Mouse (Mus musculus): ENCODE measurements around the gene Lrfn2. TPM values are rescaled to one million over a fixed set of nuclear protein-coding genes. Genes with fewer than 3 reads are reported as not detected.

Lrfn2 gene
- total and polyA plus RNA-seq, 3 experiments: not detected

- Histone ChIP-seq H3K36me3 (ENCODE audit: control insufficient read depth in 1 of 2, insufficient read depth in 2 of 2, low read length in 2 of 2) (no peaks in the 10 kb centered on the region), H3K4me3 (ENCODE audit: control insufficient read depth in 1 of 2, insufficient read depth in 1 of 2, low read depth in 2 of 2, low read length in 2 of 2) (no peak overlapping the region), H3K27ac (ENCODE audit: control insufficient read depth, low read depth, low read length) (no peak overlapping the region), H3K79me2 (ENCODE audit: control insufficient read depth, insufficient read depth, low read length, poor library complexity) (no peaks in the 10 kb centered on the region), H3K9me3 (replicated peaks; ENCODE audit: insufficient read depth, low read length) (no peaks in the 10 kb centered on the region), H3K4me1 (ENCODE audit: control insufficient read depth in 1 of 2, insufficient read depth in 2 of 2, low read length in 2 of 2) (no peaks in the 10 kb centered on the region), H3K9ac (ENCODE audit: control insufficient read depth, low read depth, low read length, poor library complexity, severe bottlenecking) (no peak overlapping the region), H3K27me3 (ENCODE audit: control insufficient read depth in 1 of 2, insufficient read depth in 2 of 2, low read length in 2 of 2) (no peaks in the 10 kb centered on the region)
- TF ChIP-seq RCOR1 (IDR thresholded peaks at IDR 0.05; ENCODE audit: low read depth, low read length) (no peak), MAFK (IDR thresholded peaks at IDR 0.05; ENCODE audit: borderline replicate concordance, low read depth, low read length) (no peak), ZC3H11A (IDR thresholded peaks at IDR 0.05; ENCODE audit: low read depth, low read length) (no peak), TCF12 (IDR thresholded peaks at IDR 0.05; ENCODE audit: low read depth, low read length) (no peak), USF2 (IDR thresholded peaks at IDR 0.05; ENCODE audit: borderline replicate concordance in 1 of 2, insufficient read depth in 1 of 2, low read depth in 1 of 2, low read length in 2 of 2) (no peak), POLR2AphosphoS2 (IDR thresholded peaks at IDR 0.05; ENCODE audit: low read length) (no peak), GATA1 (IDR thresholded peaks at IDR 0.05; ENCODE audit: low read depth, low read length) (no peak), MAZ (IDR thresholded peaks at IDR 0.05; ENCODE audit: low read depth, low read length) (no peak), TBP (IDR thresholded peaks at IDR 0.05; ENCODE audit: low read depth, low read length) (no peak), MYC (IDR thresholded peaks at IDR 0.05; ENCODE audit: low read depth, low read length) (no peak), ELF1 (IDR thresholded peaks at IDR 0.05; ENCODE audit: low read depth, low read length) (no peak), GABPA (IDR thresholded peaks at IDR 0.05; ENCODE audit: low read depth, low read length) (no peak), MAX (IDR thresholded peaks at IDR 0.05; ENCODE audit: low read length) (no peak), UBTF (IDR thresholded peaks at IDR 0.05; ENCODE audit: borderline replicate concordance, insufficient read depth, low read depth, low read length) (no peak), SIN3A (IDR thresholded peaks at IDR 0.05; ENCODE audit: low read length) (no peak), SMC3 (IDR thresholded peaks at IDR 0.05; ENCODE audit: low read depth, low read length) (no peak), ZMIZ1 (IDR thresholded peaks at IDR 0.05; ENCODE audit: low read depth, low read length) (no peak), BHLHE40 (IDR thresholded peaks at IDR 0.05; ENCODE audit: borderline replicate concordance, low read depth, low read length) (no peak), MEF2A (IDR thresholded peaks at IDR 0.05; ENCODE audit: extremely low read depth, insufficient replicate concordance, low read depth, low read length, poor library complexity, severe bottlenecking) (no peak)
- no peak for DNase-seq (ENCODE audit: low read depth, low spot score)
These were observed 98.1 kb downstream of the Lrfn2 start for GRCm38 (mm10) chr17:49030269-49030615.

GRCm38 (mm10) chr17:49030841-49031240 lies 98.7 kb downstream of the Lrfn2 start:
- Histone ChIP-seq H3K27me3 (ENCODE audit: control insufficient read depth in 1 of 2, insufficient read depth in 2 of 2, low read length in 2 of 2) (no peaks in the 10 kb centered on the region), H3K79me2 (ENCODE audit: control insufficient read depth, insufficient read depth, low read length, poor library complexity) (no peaks in the 10 kb centered on the region), H3K4me1 (ENCODE audit: control insufficient read depth in 1 of 2, insufficient read depth in 2 of 2, low read length in 2 of 2) (no peaks in the 10 kb centered on the region), H3K9me3 (replicated peaks; ENCODE audit: insufficient read depth, low read length) (no peaks in the 10 kb centered on the region), H3K9ac (ENCODE audit: control insufficient read depth, low read depth, low read length, poor library complexity, severe bottlenecking) (no peak overlapping the region), H3K36me3 (ENCODE audit: control insufficient read depth in 1 of 2, insufficient read depth in 2 of 2, low read length in 2 of 2) (no peaks in the 10 kb centered on the region), H3K27ac (ENCODE audit: control insufficient read depth, low read depth, low read length) (no peak overlapping the region), H3K4me3 (ENCODE audit: control insufficient read depth in 1 of 2, insufficient read depth in 1 of 2, low read depth in 2 of 2, low read length in 2 of 2) (no peak overlapping the region)
- DNase-seq (ENCODE audit: low read depth, low spot score): no peak
- TF ChIP-seq SMC3 (IDR thresholded peaks at IDR 0.05; ENCODE audit: low read depth, low read length) (no peak), ETS1 (IDR thresholded peaks at IDR 0.05; ENCODE audit: low read depth, low read length) (no peak), JUND (IDR thresholded peaks at IDR 0.05; ENCODE audit: low read depth, low read length) (no peak), MAFK (IDR thresholded peaks at IDR 0.05; ENCODE audit: borderline replicate concordance, low read depth, low read length) (no peak), TBP (IDR thresholded peaks at IDR 0.05; ENCODE audit: low read depth, low read length) (no peak), MAX (IDR thresholded peaks at IDR 0.05; ENCODE audit: low read length) (no peak), CTCF (IDR thresholded peaks at IDR 0.05 in 2 of 3, conservative IDR thresholded peaks at IDR 0.05 in 1 of 3; ENCODE audit: control insufficient read depth in 1 of 3, insufficient read depth in 1 of 3, low read depth in 2 of 3, low read length in 3 of 3, poor library complexity in 1 of 3, severe bottlenecking in 1 of 3) (no peak), MYB (IDR thresholded peaks at IDR 0.05; ENCODE audit: low read depth, low read length) (no peak), POLR2AphosphoS5 (IDR thresholded peaks at IDR 0.05; ENCODE audit: borderline replicate concordance, low read depth, low read length) (no peak), ZMIZ1 (IDR thresholded peaks at IDR 0.05; ENCODE audit: low read depth, low read length) (no peak), USF2 (IDR thresholded peaks at IDR 0.05; ENCODE audit: borderline replicate concordance in 1 of 2, insufficient read depth in 1 of 2, low read depth in 1 of 2, low read length in 2 of 2) (no peak)
